Mouse (Mus musculus): ENCODE data around the gene Slc25a27.

DNA sequence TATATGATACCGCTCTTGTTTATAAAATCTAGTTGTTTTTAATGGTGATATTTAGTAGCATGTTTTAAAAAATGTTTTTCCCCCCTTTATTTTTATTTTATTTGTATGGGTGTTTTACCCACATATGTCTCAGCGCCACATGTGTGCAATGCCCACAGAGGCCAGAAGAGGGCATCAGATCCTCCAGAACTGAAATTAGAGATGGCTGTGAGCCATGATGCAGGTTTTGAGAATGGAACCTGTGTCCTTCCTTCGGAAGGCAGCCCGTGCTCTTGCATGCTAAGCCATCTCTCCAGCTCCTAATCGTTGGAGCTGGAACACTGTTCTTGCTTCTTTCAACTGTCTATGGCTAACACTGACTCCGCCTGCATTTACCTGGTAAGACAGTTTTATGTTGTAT lies 34.0 kb upstream of the Slc25a27 start:
- no peak for TF ChIP-seq TAL1 (IDR thresholded peaks at IDR 0.05; ENCODE audit: low read length)
- no peak for TF ChIP-seq GATA1 (IDR thresholded peaks at IDR 0.05; ENCODE audit: low read length)

All from erythroblast, embryonic 14.5 days (primary cell).